27 mouse cellular contexts compared by ENCODE assay signal in genomic region chr3:96309441-96309840, GRCm38 (mm10). TPM values are rescaled to one million over a fixed set of nuclear protein-coding genes. Genes with fewer than 3 reads are reported as not detected.
A peak's percentile ranks its signal among the peaks of the same experiment; 100 is the strongest.
DNase-seq lines count a peak whose midpoint lies in the region; ATAC-seq and TF ChIP-seq lines count a peak whose summit lies in the region.
"Had no signal": no experiment of that assay in that cellular context is flagged by ENCODE, and none has a peak within 500 bp of the region (broad histone marks: within the 10 kb centered on the region; RNA-seq: fewer than 3 reads in every experiment).

No protein-coding gene starts in this region.

- peak; percentile 80 for DNase-seq in heart, adult 11 months
- DNase-seq in heart, postnatal 14 days: no peak
- DNase-seq in thymus, postnatal 25 days: peak; percentile 18
- DNase-seq in thymus, adult 18-20 months: no peak
- peak; percentile 30 for DNase-seq in induced T-regulatory cell, adult 2 months (ENCODE audit: low read depth)
- DNase-seq in kidney, adult 2 months: no peak
- DNase-seq: adrenal gland, adult 8-10 months; adrenal gland, postnatal 14 days; adrenal gland, postnatal 36 days; B cell, adult 2 months; cerebellum, adult 11-12 months; cerebellum, adult 2 months; cerebellum, adult 9-10 months; cerebellum, postnatal 10 days; cerebellum, postnatal 25 days had no signal

- no peak for TF ChIP-seq POLR2A in kidney, adult 2 months (IDR thresholded peaks at IDR 0.05; ENCODE audit: low read depth, low read length)

- no peaks in the 10 kb centered on the region for H3K4me1 ChIP-seq in kidney, adult 2 months (ENCODE audit: control insufficient read depth, insufficient read depth, low read length)
- H3K4me1 ChIP-seq: embryonic facial prominence, embryonic 12.5 days; forebrain, embryonic 12.5 days had no signal

- intact Hi-C loops in heart, postnatal 14 days (cut with DNase I): no loop called here

- ATAC-seq in erythroblast, adult 5-6 weeks (replicated peaks; ENCODE audit: low FRiP score, poor library complexity, severe bottlenecking): no peak
- ATAC-seq: activated CD4-positive, CD25-positive, alpha-beta regulatory T cell, adult 4 months; CD4-positive, CD25-positive, alpha-beta regulatory T cell, adult 4 months; forebrain, embryonic 14.5 days; forebrain, embryonic 16.5 days had no signal

- H3K36me3 ChIP-seq in kidney, adult 2 months (ENCODE audit: control insufficient read depth, insufficient read depth, low read length): no peaks in the 10 kb centered on the region
- H3K36me3 ChIP-seq: embryonic facial prominence, embryonic 10.5 days; embryonic facial prominence, embryonic 12.5 days; forebrain, embryonic 10.5 days; forebrain, embryonic 12.5 days; G1E had no signal

- no peaks in the 10 kb centered on the region; the same call in 1 of the 2 replicates for H3K27me3 ChIP-seq in kidney, adult 2 months (replicated peaks; ENCODE audit: control insufficient read depth, insufficient read depth, low read length)
- H3K27me3 ChIP-seq: CH12.LX; embryonic facial prominence, embryonic 12.5 days had no signal

- no peak overlapping the region for H3K4me3 ChIP-seq in kidney, adult 2 months (ENCODE audit: insufficient read depth, low read depth, low read length)
- H3K4me3 ChIP-seq: embryonic facial prominence, embryonic 10.5 days; embryonic facial prominence, embryonic 12.5 days; erythroblast, embryonic 14.5 days; forebrain, embryonic 10.5 days; forebrain, embryonic 12.5 days had no signal

- TF ChIP-seq CTCF in kidney, adult 2 months (conservative IDR thresholded peaks at IDR 0.05; ENCODE audit: insufficient read depth, insufficient read length, low read depth, low read length): no peak

- WGBS in kidney, adult 2 months: 50% methylated on average over 3 of the region's 3 CpGs

- H3K27ac ChIP-seq in kidney, adult 2 months (ENCODE audit: insufficient read depth, low read depth, low read length): no peak overlapping the region
- H3K27ac ChIP-seq: embryonic facial prominence, embryonic 10.5 days; embryonic facial prominence, embryonic 12.5 days; forebrain, embryonic 10.5 days; forebrain, embryonic 12.5 days had no signal

RNA-seq across cellular contexts. Expression of gene Fcgr1, which starts 15.7 kb away (rescaled TPM):
- under 1 TPM; 0.45 to 0.46 TPM for total RNA-seq in heart, postnatal 14 days (2021)
- polyA plus RNA-seq in kidney, adult 2 months (2012; rRNA removed): 1.3 TPM in 2 replicates
- 9.0 and 10.8 TPM in 2 replicates for total RNA-seq in erythroblast, adult 5-6 weeks (2015; ENCODE audit: low replicate concordance)
- 4.0 and 4.5 TPM in 2 replicates for total RNA-seq in erythroblast, adult 5-6 weeks (2017; ENCODE audit: low replicate concordance)
- total RNA-seq: CH12.LX had no signal
- polyA plus RNA-seq: activated CD4-positive, CD25-positive, alpha-beta regulatory T cell, adult 4 months; erythroblast, embryonic 14.5 days; G1E had no signal

RNA-seq across cellular contexts. Expression of gene Hist2h2bb, which starts 39.9 kb away (rescaled TPM):
- 100 to 1,000 TPM; 121 to 256 TPM for total RNA-seq in heart, postnatal 14 days (2021)
- 0.97 and 1.1 TPM in 2 replicates for polyA plus RNA-seq in kidney, adult 2 months (2012; rRNA removed)
- total RNA-seq in erythroblast, adult 5-6 weeks (2015; ENCODE audit: low replicate concordance): 715 and 759 TPM in 2 replicates
- total RNA-seq in erythroblast, adult 5-6 weeks (2017; ENCODE audit: low replicate concordance): 2,995 and 4,039 TPM in 2 replicates

RNA-seq across cellular contexts. Expression of gene Hist2h3b, which starts 41.0 kb away (rescaled TPM):
- 100 to 1,000 TPM; 125 to 254 TPM for total RNA-seq in heart, postnatal 14 days (2021)
- 10.1 and 14.1 TPM in 2 replicates for polyA plus RNA-seq in kidney, adult 2 months (2012; rRNA removed)
- total RNA-seq in erythroblast, adult 5-6 weeks (2015; ENCODE audit: low replicate concordance): 373 and 489 TPM in 2 replicates
- total RNA-seq in erythroblast, adult 5-6 weeks (2017; ENCODE audit: low replicate concordance): 312 and 340 TPM in 2 replicates

RNA-seq across cellular contexts. Expression of gene Hist2h4, which starts 46.3 kb away (rescaled TPM):
- total RNA-seq in heart, postnatal 14 days (2021): 10 to 100 TPM; 26.0 to 42.3 TPM
- 1.5 and 2.7 TPM in 2 replicates for polyA plus RNA-seq in kidney, adult 2 months (2012; rRNA removed)
- total RNA-seq in erythroblast, adult 5-6 weeks (2015; ENCODE audit: low replicate concordance): 114 and 128 TPM in 2 replicates
- 46.8 and 67.0 TPM in 2 replicates for total RNA-seq in erythroblast, adult 5-6 weeks (2017; ENCODE audit: low replicate concordance)

Comparison
In these comparisons a context has a peak if more than half of its experiments do, and no peak if none do; other contexts are left out.
1. DNase-seq: peak in heart, adult 11 months (single experiment), thymus, postnatal 25 days (single experiment) and induced T-regulatory cell, adult 2 months (single experiment); none in heart, postnatal 14 days (0 of 2), thymus, adult 18-20 months (0 of 2) and kidney, adult 2 months (single experiment).